Mouse (Mus musculus) layer of hippocampus, adult 6 months (tissue): ENCODE results near the gene Retreg2. TPM values are rescaled to one million over a fixed set of nuclear protein-coding genes. Genes with fewer than 3 reads are reported as not detected.

ENCODE experiments used
- long read RNA-seq, 2 experiments: library from polyadenylated mRNA; unstranded; transcript quantifications; one replicate each; pipeline ENCODE4 v2.0.0; 2019 to 2020
- polyA plus RNA-seq: library from polyadenylated mRNA; unstranded; fragments of <200 nt; fragmentation: Nextera tagmentation; gene quantifications from 2 replicates; pipeline ENCODE4 v1.2.3, GENCODE M21; 2021

The Retreg2 gene
- polyA plus RNA-seq, result 70.3 and 86.5 TPM in 2 replicates
- long read RNA-seq, experiment 1, transcript Retreg2-201 (9 exons, 2,561 nt), result major isoform, 60 of 133 reads
- long read RNA-seq, experiment 1, transcript Retreg2-208 (10 exons, 2,438 nt), result minor isoform, 33 of 133 reads
- long read RNA-seq, experiment 1, partial matches to known transcripts, result 36 of 133 reads
- long read RNA-seq, experiment 1, other reads (novel, unspliced or antisense), result 2 of 133 reads
- long read RNA-seq, experiment 2, transcript Retreg2-204 (9 exons, 2,477 nt), result minor isoform, 26 of 599 reads
- long read RNA-seq, experiment 2, transcript Retreg2-201 (9 exons, 2,561 nt), result major isoform, 367 of 599 reads
- long read RNA-seq, experiment 2, transcript Retreg2-208 (10 exons, 2,438 nt), result minor isoform, 139 of 599 reads
- long read RNA-seq, experiment 2, partial matches to known transcripts, result 43 of 599 reads
- long read RNA-seq, experiment 2, other reads (novel, unspliced or antisense), result 23 of 599 reads

DNA sequence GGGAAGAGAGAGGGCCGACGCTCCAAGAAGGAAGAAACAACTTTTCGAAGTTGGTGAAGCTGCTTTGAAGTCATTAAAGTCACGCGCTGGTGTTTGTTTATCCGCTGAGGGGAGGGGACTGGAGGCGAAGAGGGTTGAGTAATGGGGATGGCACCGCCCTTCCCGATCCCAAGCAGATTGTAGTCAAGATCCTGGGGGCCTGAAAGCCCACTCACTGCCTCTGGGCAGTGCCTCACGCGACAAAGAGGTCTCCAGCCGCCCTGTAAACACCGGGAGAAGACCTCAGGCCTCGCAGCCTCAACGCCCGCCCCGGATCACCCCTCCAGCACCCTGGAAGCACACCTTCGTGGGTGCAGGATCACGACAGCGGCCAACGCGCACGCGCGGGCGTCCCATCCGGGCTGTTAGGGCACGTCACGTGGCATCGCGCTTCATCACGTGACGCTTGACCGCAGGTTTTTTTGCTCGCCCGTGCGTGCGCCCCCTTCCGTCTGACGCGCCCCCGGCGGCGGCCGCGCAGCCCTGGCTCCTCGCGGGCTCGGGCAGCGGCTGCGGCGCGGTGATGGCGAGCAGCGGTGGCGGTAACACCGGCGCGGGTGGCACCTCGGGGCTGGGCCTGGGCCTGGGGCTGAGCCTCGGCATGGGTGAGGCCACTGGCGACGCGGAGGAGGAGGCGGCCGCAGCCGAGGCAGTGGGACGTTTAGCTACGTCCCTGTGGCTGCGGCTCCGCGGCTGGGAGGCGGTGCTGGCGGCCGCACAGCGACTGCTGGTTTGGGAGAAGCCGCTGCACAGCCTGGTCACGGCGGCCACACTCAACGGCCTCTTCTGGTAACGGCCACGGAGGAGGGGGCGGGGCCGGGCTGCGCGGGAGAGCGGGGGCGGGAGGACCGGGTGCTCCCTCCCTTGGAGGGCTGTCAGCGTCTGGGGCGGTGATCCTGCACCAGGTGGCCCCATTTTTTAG, at the start of gene Retreg2, which contains the start of gene Cnppd1:
TSS of gene Retreg2 (plus strand) at position 478 of the 961 bp plus-strand sequence.
TSS of gene Cnppd1 (minus strand) at position 411 of the 961 bp plus-strand sequence.

DNA sequence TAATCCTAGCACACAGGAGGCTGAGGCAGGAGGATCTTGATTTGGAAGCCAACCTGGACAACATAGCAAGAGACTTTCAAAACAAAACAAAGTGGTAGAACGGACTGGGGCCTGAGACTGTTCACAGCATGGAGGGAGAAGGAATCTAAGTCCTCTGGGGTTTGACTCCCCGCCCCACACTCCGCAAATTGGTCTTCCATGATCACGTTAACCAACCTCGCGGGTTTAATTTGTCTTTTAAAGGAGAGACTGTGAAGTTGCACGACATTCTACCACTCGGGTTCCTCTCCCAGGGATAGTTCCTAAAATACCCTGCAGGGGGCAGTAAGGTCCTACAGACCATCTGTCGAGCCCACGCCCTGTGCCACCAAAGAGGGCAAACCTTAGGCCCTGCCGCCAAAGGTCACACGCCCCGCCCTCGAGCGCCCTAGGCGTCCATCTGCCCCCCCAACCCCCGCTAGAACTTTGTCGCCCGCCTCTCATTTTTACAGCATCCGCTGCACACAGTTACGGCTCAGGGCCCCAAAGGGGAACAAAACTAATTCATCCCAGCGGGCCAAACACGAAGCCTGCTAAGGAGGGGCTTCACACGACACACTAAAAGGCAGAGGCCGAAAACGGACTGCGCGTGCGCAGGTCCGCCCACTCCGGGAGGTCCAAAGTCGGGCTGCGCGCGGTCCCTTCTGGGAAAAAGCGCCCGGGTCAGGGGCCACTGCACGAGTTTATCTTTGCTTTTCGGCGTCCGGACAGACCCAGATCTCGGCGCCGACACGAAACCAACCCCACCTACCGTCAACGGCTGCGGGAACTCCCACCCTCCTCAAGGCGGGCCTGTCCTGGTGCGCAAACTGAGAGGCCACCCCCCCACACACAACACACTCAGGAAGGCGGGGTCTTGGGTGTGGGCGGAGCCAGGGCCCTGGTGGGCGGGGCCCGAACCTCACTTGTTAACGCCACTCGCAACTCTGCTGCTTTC, 17.9 kb upstream of the Retreg2 start, which contains the start of gene Nhej1:
TSS of gene Nhej1 (minus strand) at position 855 of the 976 bp plus-strand sequence.

DNA sequence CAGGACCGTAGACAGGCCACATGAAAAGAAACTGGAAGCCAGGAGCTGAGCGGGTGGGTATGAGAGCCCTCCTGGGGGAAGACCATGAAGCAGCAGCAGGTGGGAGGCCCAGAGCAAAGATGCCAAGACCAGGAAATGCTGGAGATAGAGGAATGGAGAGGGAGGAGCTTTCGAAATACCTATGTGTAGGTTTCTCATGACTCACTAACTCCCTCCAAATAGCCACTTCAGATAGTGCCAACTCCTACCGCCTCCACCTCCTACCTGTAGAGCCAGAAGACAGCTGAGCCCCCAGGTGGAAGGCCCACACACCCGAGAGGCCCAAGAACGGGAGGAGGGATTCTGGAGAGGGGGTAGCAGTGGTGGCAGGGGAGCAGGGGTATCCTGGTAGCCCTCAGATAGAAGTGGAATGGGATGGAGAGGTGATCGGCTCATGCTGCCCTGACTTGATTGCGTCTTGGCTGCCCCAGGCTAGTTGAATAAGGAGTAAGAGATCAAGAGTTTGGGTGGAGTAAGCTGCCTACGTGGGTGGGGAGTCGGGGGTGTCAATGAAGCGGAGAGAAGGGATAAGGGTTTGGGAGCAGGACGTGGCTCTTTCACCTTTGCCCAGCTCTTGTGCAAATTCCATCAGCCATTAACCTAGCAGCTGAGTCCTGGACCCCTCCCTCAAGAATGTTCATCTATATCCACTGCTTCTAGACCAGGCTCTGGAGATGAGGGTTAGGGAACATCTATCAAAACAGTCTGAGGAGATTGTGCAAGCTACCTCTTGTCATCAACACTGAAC, 9.0 kb upstream of the Retreg2 start, which contains the start of gene Slc23a3:
TSS of gene Slc23a3 (minus strand) at position 470 of the 787 bp plus-strand sequence.

DNA sequence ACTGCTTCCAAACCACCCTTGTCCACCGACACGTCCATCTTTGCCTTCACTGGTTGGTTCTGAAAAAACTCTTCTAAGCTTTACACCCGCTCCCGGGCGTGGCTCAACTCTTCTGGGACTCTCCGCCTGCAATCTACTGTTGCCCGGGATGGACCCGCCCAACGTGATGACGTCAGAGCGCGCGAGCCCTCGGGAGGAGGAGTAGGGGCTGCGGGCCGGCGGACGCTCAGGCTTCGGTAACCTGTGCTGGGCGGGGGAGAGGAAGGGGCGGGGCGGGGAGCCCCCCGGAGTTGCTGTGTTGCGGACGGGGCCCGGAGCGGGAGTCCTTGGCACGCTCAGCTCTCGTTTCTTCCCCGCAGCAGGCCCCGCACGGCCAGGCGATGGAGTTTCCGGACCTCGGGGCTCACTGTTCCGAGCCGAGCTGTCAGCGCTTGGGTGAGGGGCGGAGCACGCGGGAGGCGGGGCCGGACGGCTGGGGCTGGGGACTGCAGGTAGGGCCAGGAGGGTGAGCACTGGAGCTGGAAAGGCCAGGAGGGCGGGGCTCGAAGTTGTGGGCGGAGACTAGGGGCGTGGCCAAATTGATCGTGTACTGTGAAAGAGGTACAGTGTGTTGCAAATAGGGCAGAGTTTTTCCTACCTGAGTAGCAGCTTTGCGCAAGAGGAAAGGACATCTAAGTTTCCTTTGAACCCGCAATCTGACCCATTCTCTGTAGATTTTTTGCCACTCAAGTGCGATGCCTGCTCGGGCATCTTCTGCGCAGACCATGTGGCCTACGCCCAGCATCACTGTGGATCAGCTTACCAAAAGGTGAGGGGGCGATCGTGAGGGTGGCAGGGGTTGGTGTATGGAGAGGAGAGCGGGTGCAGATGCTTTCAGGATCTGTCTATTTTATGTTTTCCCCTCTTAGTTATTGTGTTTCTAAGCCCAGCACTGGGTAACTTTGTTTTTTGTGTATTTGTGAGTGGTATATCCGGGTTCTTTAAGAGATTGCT, 26.2 kb downstream of the Retreg2 start, which contains the start of gene Zfand2b:
TSS of gene Zfand2b (plus strand) at position 175 of the 993 bp plus-strand sequence.

GRCm38 (mm10) chr1:75180105-75180590, 37.6 kb downstream of the Retreg2 start, which contains the start of gene Abcb6:
Gene Abcb6, minus strand, starts transcription at chr1:75180392.

GRCm38 (mm10) chr1:75191622-75192402, 49.2 kb downstream of the Retreg2 start, which contains the start of the genes Ankzf1 and Atg9a:
Gene Ankzf1, plus strand, starts transcription at chr1:75192151.
Gene Atg9a, minus strand, starts transcription at chr1:75192196.

Other genes with a start within 250 kb of the Retreg2 start
- gene Cryba2, start 249.6 kb upstream of the Retreg2 start, polyA plus RNA-seq, result 0.35 and 0.65 TPM in 2 replicates
- 0.83 and 1.5 TPM in 2 replicates for gene Cfap65, start 207.2 kb upstream of the Retreg2 start, polyA plus RNA-seq
- gene Ihh, start 191.1 kb upstream of the Retreg2 start, polyA plus RNA-seq, result 0.14 TPM in 1 of 2 replicates, not detected in the other
- 3.3 and 3.6 TPM in 2 replicates for gene Nhej1, start 17.6 kb upstream of the Retreg2 start, polyA plus RNA-seq
- gene Slc23a3, start 8.9 kb upstream of the Retreg2 start, polyA plus RNA-seq, result 1.0 and 1.5 TPM in 2 replicates
- 7.4 and 10.8 TPM in 2 replicates for gene Cnppd1, start 67 bp upstream of the Retreg2 start, polyA plus RNA-seq
- gene Zfand2b, start 25.9 kb downstream of the Retreg2 start, polyA plus RNA-seq, result 38.0 and 45.0 TPM in 2 replicates
- gene Abcb6, start 37.6 kb downstream of the Retreg2 start, polyA plus RNA-seq, result 12.8 and 13.0 TPM in 2 replicates
- 9.8 and 11.1 TPM in 2 replicates for gene Ankzf1, start 49.4 kb downstream of the Retreg2 start, polyA plus RNA-seq
- 44.9 and 48.7 TPM in 2 replicates for gene Atg9a, start 49.4 kb downstream of the Retreg2 start, polyA plus RNA-seq
- 2.3 and 3.4 TPM in 2 replicates for gene Glb1l, start 68.0 kb downstream of the Retreg2 start, polyA plus RNA-seq
- gene Stk16, start 68.1 kb downstream of the Retreg2 start, polyA plus RNA-seq, result 78.9 and 82.4 TPM in 2 replicates
- 181 and 191 TPM in 2 replicates for gene Tuba4a, start 77.1 kb downstream of the Retreg2 start, polyA plus RNA-seq
- gene A630095N17Rik, start 89.3 kb downstream of the Retreg2 start, polyA plus RNA-seq, result not detected in 2 replicates
- 46.9 and 49.3 TPM in 2 replicates for gene Dnajb2, start 93.6 kb downstream of the Retreg2 start, polyA plus RNA-seq
- gene Ptprn, start 121.7 kb downstream of the Retreg2 start, polyA plus RNA-seq, result 65.6 and 80.8 TPM in 2 replicates
- 215 and 219 TPM in 2 replicates for gene Resp18, start 135.6 kb downstream of the Retreg2 start, polyA plus RNA-seq
- 68.5 and 77.2 TPM in 2 replicates for gene Dnpep, start 175.2 kb downstream of the Retreg2 start, polyA plus RNA-seq
- 1.2 TPM in 2 replicates for gene Des, start 217.6 kb downstream of the Retreg2 start, polyA plus RNA-seq
- 50.9 and 52.6 TPM in 2 replicates for gene Speg, start 232.5 kb downstream of the Retreg2 start, polyA plus RNA-seq